Mouse (Mus musculus) hindbrain, embryonic 16.5 days (tissue): ENCODE measurements at regions not wholly inside any gene's neighbourhood (a gene's known extent, or its start where the extent isn't known, plus 50 kb on each side); places are given as distances from the start of the nearest gene placed in this dataset.

Experiments
- ATAC-seq: fragments of 200-750 bp; cut with Nextera tagmentation; 2 replicates; pipeline ENCODE4 v1.8.0; 2017; ENCODE audit warnings: moderate TSS enrichment, moderate library complexity
- H3K27ac ChIP-seq: fragments of 300-500 bp; sonication (generic); 2 replicates; pipeline ENCODE4 v1.5.1; 2014; ENCODE audit warnings: low read depth, mild to moderate bottlenecking, control low read depth, low read length, moderate library complexity
- H3K27me3 ChIP-seq: fragments of 300-500 bp; sonication (generic); replicated peaks from 2 replicates; pipeline ENCODE4 v1.6.1; 2014; ENCODE audit warnings: low read length; ENCODE audit not compliant: control insufficient read depth, insufficient read depth
- H3K36me3 ChIP-seq: fragments of 300-500 bp; sonication (generic); 2 replicates; pipeline ENCODE4 v1.6.1; 2014; ENCODE audit warnings: mild to moderate bottlenecking, low read length, moderate library complexity, mixed read lengths; ENCODE audit not compliant: control insufficient read depth, insufficient read depth
- H3K4me1 ChIP-seq: fragments of 300-500 bp; sonication (generic); 2 replicates; pipeline ENCODE4 v1.6.1; 2014; ENCODE audit warnings: low read depth, low read length; ENCODE audit not compliant: control insufficient read depth, insufficient read depth
- H3K4me2 ChIP-seq: fragments of 300-500 bp; sonication (generic); 2 replicates; pipeline ENCODE4 v1.6.1; 2014; ENCODE audit warnings: mild to moderate bottlenecking, low read length, control low read depth, moderate library complexity
- H3K4me3 ChIP-seq: fragments of 300-500 bp; sonication (generic); 2 replicates; pipeline ENCODE4 v1.5.1; 2014; ENCODE audit warnings: mild to moderate bottlenecking, low read length, control low read depth, moderate library complexity
- H3K9ac ChIP-seq: fragments of 300-500 bp; sonication (generic); 2 replicates; pipeline ENCODE4 v1.6.1; 2014; ENCODE audit warnings: low read depth, mild to moderate bottlenecking, control low read depth, low read length, moderate library complexity
- H3K9me3 ChIP-seq: fragments of 300-500 bp; sonication (generic); 2 replicates; pipeline ENCODE4 v1.6.1; 2014; ENCODE audit warnings: mild to moderate bottlenecking, low read length, moderate library complexity; ENCODE audit not compliant: control insufficient read depth
- WGBS: fragments of 180-500 bp; shearing (Covaris S2); extraction: QIAGEN DNeasy Blood & Tissue Kit; methylation state at CpG from one replicate; pipeline ENCODE4 v1.1.7; 2014; 5-methylcytosine and 5-hydroxymethylcytosine counted together

DNA sequence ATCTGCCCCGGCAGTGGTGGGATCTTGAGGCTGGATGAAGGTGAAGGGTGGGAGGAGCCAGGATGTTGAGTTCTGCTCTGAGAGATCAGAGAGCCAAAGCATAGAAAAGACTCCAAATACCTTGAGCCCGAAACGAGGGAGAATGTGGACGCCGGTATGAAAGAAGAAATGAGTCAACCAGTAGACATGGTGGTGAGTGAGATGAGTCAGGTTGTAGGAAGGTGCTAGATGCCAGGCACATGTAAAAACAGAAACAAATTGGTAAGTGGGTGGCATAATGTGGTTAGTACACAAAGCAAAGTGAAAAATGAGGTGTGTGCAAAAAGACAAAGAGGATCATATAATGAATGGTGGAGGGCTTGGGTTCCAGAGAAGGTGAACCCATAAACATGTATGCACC is 144.8 kb upstream of the Syt13 start:
- no peaks in the 10 kb centered on the region for H3K27me3 ChIP-seq
- WGBS: 89% methylated on average over 5 of the region's 5 CpGs
- ATAC-seq: no peak

GRCm38 (mm10) chr2:92772623-92773022 is 142.3 kb upstream of the Syt13 start:
- no peak overlapping the region for H3K4me3 ChIP-seq
- 63% methylated on average over 7 of the region's 7 CpGs for WGBS
- no peaks in the 10 kb centered on the region for H3K9me3 ChIP-seq
- peak overlapping the region; percentile 37 for H3K27ac ChIP-seq
- no peak overlapping the region for H3K4me2 ChIP-seq
- peak; percentile 61 for ATAC-seq
- H3K27me3 ChIP-seq: no peaks in the 10 kb centered on the region
- no peak overlapping the region for H3K9ac ChIP-seq
- H3K36me3 ChIP-seq: no peaks in the 10 kb centered on the region
- no peaks in the 10 kb centered on the region; the same call in 1 of the 2 replicates for H3K4me1 ChIP-seq

More for the DNA sequence above, 144.8 kb upstream of the Syt13 start:
- Histone ChIP-seq H3K9me3 (no peaks in the 10 kb centered on the region), H3K36me3 (no peaks in the 10 kb centered on the region), H3K9ac (no peak overlapping the region), H3K27ac (no peak overlapping the region), H3K4me1 (no peaks in the 10 kb centered on the region; the same call in 1 of the 2 replicates), H3K4me3 (no peak overlapping the region), H3K4me2 (no peak overlapping the region)

GRCm38 (mm10) chr2:92776497-92776896 is 138.4 kb upstream of the Syt13 start:
- WGBS: 94% methylated on average over 2 of the region's 2 CpGs
- ATAC-seq: no peak
- Histone ChIP-seq H3K36me3 (no peaks in the 10 kb centered on the region), H3K9me3 (no peaks in the 10 kb centered on the region), H3K27ac (no peak overlapping the region), H3K4me1 (no peaks in the 10 kb centered on the region), H3K9ac (no peak overlapping the region), H3K4me3 (no peak overlapping the region), H3K27me3 (no peaks in the 10 kb centered on the region), H3K4me2 (no peak overlapping the region)

GRCm38 (mm10) chr2:92779101-92779500 is 135.8 kb upstream of the Syt13 start:
- no peaks in the 10 kb centered on the region for H3K27me3 ChIP-seq

GRCm38 (mm10) chr2:92780021-92780420 is 134.9 kb upstream of the Syt13 start:
- 63% methylated on average over 1 of the region's 1 CpGs for WGBS
- H3K27ac ChIP-seq: no peak overlapping the region
- ATAC-seq: no peak
- H3K9ac ChIP-seq: no peak overlapping the region
- no peak overlapping the region for H3K4me3 ChIP-seq
- no peaks in the 10 kb centered on the region for H3K9me3 ChIP-seq
- no peak overlapping the region for H3K4me2 ChIP-seq
- no peaks in the 10 kb centered on the region for H3K36me3 ChIP-seq
- H3K4me1 ChIP-seq: no peaks in the 10 kb centered on the region
- H3K27me3 ChIP-seq: no peaks in the 10 kb centered on the region

More at GRCm38 (mm10) chr2:92779101-92779500, 135.8 kb upstream of the Syt13 start:
- H3K9ac ChIP-seq: no peak overlapping the region
- no peak overlapping the region for H3K4me2 ChIP-seq
- H3K36me3 ChIP-seq: no peaks in the 10 kb centered on the region
- no peak overlapping the region for H3K4me3 ChIP-seq
- ATAC-seq: no peak
- H3K4me1 ChIP-seq: no peaks in the 10 kb centered on the region
- 45% methylated on average over 1 of the region's 1 CpGs for WGBS
- no peak overlapping the region for H3K27ac ChIP-seq
- H3K9me3 ChIP-seq: no peaks in the 10 kb centered on the region

DNA sequence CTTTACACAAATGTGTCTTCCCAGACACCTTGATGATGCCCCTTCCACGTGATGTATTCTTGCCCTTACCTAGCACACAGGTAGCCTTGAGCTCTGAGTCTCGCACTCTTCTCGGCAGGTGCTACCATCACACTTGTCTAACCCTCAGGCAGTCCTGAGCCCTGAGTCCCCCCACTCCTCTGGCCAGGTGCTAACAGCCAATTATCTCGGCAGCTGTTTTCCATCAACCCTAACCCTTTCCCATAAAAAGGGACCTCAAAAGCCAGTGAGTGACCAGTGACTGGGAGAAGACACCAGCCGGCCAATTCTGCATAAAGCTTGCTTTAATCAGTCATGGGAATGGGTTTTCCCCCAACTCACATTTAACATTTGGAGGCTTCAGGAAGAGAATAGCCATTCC is 133.4 kb upstream of the Syt13 start:
- H3K27ac ChIP-seq: no peak overlapping the region
- H3K4me3 ChIP-seq: no peak overlapping the region
- ATAC-seq: no peak
- no peaks in the 10 kb centered on the region for H3K4me1 ChIP-seq
- 82% methylated on average over 5 of the region's 5 CpGs for WGBS
- no peak overlapping the region for H3K4me2 ChIP-seq
- no peaks in the 10 kb centered on the region for H3K27me3 ChIP-seq
- no peaks in the 10 kb centered on the region for H3K9me3 ChIP-seq
- H3K9ac ChIP-seq: no peak overlapping the region
- H3K36me3 ChIP-seq: no peaks in the 10 kb centered on the region

DNA sequence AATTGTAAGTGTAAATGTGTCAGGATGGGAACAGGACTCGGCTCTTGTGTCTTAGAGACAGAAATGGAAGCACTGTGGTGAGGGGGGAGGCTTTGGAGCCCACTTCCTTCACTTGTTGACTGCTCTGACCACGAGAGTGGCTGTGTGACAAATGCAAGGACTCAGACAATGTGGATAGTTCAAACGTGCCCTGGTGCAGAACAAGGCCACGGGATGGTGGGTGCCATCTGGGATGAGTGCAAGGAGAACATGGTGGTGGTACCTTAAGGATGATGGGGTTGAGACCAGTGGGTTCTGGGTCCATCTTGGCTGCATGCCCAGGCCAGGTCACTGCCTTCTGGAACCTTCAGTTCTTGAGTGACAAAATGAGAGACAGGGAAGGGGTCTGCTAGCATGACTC is 132.3 kb upstream of the Syt13 start:
- Histone ChIP-seq H3K27me3 (no peaks in the 10 kb centered on the region), H3K27ac (no peak overlapping the region), H3K4me2 (no peak overlapping the region), H3K9me3 (no peaks in the 10 kb centered on the region), H3K4me1 (no peaks in the 10 kb centered on the region), H3K36me3 (no peaks in the 10 kb centered on the region), H3K4me3 (no peak overlapping the region), H3K9ac (no peak overlapping the region)
- ATAC-seq: no peak
- WGBS: 75% methylated on average over 4 of the region's 4 CpGs

DNA sequence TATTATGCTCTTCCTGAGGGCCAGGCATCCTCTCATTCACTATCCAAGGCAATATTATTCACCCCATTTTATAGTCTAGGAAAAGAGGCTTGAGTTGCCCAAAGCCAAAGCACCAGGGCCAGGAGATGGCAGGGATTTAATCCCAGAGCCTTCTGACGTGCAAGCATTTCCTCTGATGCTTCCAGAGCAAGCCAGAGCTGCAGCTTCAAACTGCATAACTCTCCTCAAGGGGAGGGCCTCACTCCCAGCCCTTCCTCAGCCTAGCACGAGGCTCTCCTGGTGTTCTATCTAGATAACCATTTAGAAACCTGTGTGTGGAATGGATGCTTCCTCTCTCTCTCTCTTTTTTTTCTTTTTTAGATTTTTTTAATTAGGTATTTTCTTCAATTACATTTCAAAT is 130.0 kb upstream of the Syt13 start:
- Histone ChIP-seq H3K9ac (no peak overlapping the region), H3K4me3 (no peak overlapping the region), H3K27ac (no peak overlapping the region), H3K4me2 (no peak overlapping the region), H3K9me3 (no peaks in the 10 kb centered on the region), H3K36me3 (no peaks in the 10 kb centered on the region), H3K27me3 (no peaks in the 10 kb centered on the region), H3K4me1 (no peaks in the 10 kb centered on the region)
- no peak for ATAC-seq
- 53% methylated on average over 2 of the region's 2 CpGs for WGBS

DNA sequence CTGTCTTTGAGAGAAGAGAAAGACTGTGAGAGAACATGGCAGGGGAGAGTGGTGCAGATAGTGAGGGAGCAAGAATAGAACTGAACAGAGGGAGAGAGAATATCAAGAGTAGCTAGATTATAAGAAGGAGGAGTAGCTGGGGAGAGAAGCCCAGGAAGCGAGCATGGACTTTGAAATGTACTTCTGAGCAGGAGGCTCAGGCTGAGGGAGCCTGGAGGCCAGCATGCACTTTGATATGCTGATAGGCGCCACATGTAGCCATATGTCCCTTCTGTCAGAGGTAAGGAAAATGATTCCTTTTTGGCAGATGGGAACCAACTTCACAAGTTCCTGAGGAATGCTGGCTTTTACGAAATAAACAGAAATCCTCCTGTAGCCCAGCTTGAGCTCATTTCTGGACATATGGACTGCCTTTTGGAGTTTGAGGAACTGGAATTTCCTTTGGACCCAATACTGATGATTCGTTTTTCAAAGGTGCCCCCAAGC is 126.9 kb upstream of the Syt13 start:
- Histone ChIP-seq H3K36me3 (no peaks in the 10 kb centered on the region), H3K27me3 (no peaks in the 10 kb centered on the region), H3K9ac (no peak overlapping the region), H3K4me3 (no peak overlapping the region), H3K4me1 (no peaks in the 10 kb centered on the region), H3K4me2 (no peak overlapping the region), H3K9me3 (no peaks in the 10 kb centered on the region), H3K27ac (no peak overlapping the region)
- WGBS: 70% methylated on average over 4 of the region's 4 CpGs
- ATAC-seq: no peak

DNA sequence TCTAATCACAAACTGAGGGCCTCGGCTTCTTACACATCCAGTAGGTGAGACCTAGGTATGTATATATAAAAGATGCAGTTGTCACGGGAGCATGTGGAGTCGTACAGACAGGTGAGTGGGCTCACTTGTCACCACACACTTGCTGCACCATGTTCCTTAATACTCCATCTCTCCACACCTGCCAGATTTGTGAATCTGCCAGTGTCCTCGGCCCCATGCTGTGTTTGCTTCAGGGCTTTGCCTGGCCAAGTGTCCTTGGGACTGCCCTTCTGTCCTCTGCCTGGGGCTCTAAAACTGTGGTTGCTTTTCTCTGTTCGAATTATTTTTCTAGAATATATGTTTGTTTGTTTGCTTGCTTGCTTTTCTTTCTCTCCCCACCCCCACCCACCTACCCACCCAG is 126.0 kb upstream of the Syt13 start:
- WGBS: 83% methylated on average over 5 of the region's 5 CpGs
- no peak overlapping the region for H3K9ac ChIP-seq
- H3K4me2 ChIP-seq: no peak overlapping the region
- H3K9me3 ChIP-seq: no peaks in the 10 kb centered on the region
- no peak for ATAC-seq
- no peak overlapping the region for H3K27ac ChIP-seq
- no peaks in the 10 kb centered on the region for H3K4me1 ChIP-seq
- no peak overlapping the region for H3K4me3 ChIP-seq
- H3K36me3 ChIP-seq: no peaks in the 10 kb centered on the region
- H3K27me3 ChIP-seq: no peaks in the 10 kb centered on the region
